ENCODE assay signal across 31 mouse cellular contexts in the genomic region with DNA sequence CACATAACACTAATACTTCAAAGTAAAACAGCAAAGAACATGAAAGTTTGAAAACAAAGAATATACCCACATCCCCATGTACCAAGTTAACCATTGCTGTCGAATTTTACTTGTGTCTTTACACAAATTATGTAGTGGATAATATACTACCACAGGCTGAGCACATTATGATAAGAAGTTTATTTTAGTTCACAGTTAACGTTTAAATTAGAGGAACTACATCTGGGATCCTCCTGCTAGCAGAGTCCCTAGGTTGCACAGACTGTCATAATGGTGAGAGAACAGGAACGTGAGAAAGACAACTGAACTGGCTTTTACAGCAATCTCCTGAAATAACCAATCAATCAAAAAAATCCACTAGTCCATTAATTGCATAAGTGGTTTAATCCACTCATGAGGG.
"Had no signal": no experiment of that assay in that cellular context is flagged by ENCODE, and none has a peak within 500 bp of the region (broad histone marks: within the 10 kb centered on the region; RNA-seq: fewer than 3 reads in every experiment).

No protein-coding gene starts in this region.

- H3K9ac ChIP-seq: limb, embryonic 12.5 days; limb, embryonic 13.5 days; limb, embryonic 15.5 days; liver, embryonic 12.5 days; liver, embryonic 13.5 days; liver, embryonic 14.5 days; liver, embryonic 15.5 days; liver, postnatal 0 days; lung, embryonic 14.5 days; lung, embryonic 15.5 days; midbrain, embryonic 12.5 days; midbrain, embryonic 13.5 days; midbrain, embryonic 15.5 days had no signal

- H3K9me3 ChIP-seq: limb, embryonic 10.5 days; limb, embryonic 12.5 days; limb, embryonic 13.5 days; limb, embryonic 15.5 days; liver, embryonic 12.5 days; liver, embryonic 13.5 days; liver, embryonic 15.5 days; lung, embryonic 15.5 days; midbrain, embryonic 10.5 days; midbrain, embryonic 12.5 days; midbrain, embryonic 13.5 days; midbrain, embryonic 15.5 days had no signal

- H3K27me3 ChIP-seq: limb, embryonic 12.5 days; limb, embryonic 13.5 days; limb, embryonic 15.5 days; liver, embryonic 12.5 days; liver, embryonic 15.5 days; lung, embryonic 15.5 days; midbrain, embryonic 12.5 days; midbrain, embryonic 13.5 days; midbrain, embryonic 15.5 days had no signal

- DNase-seq: left cerebral cortex, postnatal 4 days; liver; liver, embryonic 13.5 days; liver, postnatal 0 days; lung, adult 18-20 months; lung, adult 2 months; lung, embryonic 14.5 days; lung, postnatal 10 days; lung, postnatal 14 days; lung, postnatal 36 days; lung, postnatal 4 days; midbrain, embryonic 14.5 days had no signal

- H3K27ac ChIP-seq: limb, embryonic 10.5 days; limb, embryonic 12.5 days; limb, embryonic 13.5 days; limb, embryonic 15.5 days; liver, embryonic 12.5 days; liver, embryonic 13.5 days; liver, embryonic 14.5 days; liver, embryonic 15.5 days; lung, embryonic 15.5 days; macrophage; midbrain, embryonic 10.5 days; midbrain, embryonic 12.5 days; midbrain, embryonic 13.5 days; midbrain, embryonic 15.5 days had no signal

- H3K4me2 ChIP-seq: limb, embryonic 12.5 days; limb, embryonic 13.5 days; limb, embryonic 15.5 days; liver, embryonic 11.5 days; liver, embryonic 12.5 days; liver, embryonic 13.5 days; liver, embryonic 15.5 days; lung, embryonic 14.5 days; lung, embryonic 15.5 days; midbrain, embryonic 11.5 days; midbrain, embryonic 12.5 days; midbrain, embryonic 13.5 days; midbrain, embryonic 15.5 days had no signal

- H3K36me3 ChIP-seq: limb, embryonic 10.5 days; limb, embryonic 12.5 days; limb, embryonic 13.5 days; limb, embryonic 15.5 days; liver, embryonic 12.5 days; liver, embryonic 13.5 days; liver, embryonic 15.5 days; lung, embryonic 15.5 days; midbrain, embryonic 10.5 days; midbrain, embryonic 12.5 days; midbrain, embryonic 13.5 days; midbrain, embryonic 15.5 days had no signal

- H3K4me3 ChIP-seq: limb, embryonic 10.5 days; limb, embryonic 12.5 days; limb, embryonic 13.5 days; limb, embryonic 15.5 days; liver, embryonic 12.5 days; liver, embryonic 13.5 days; liver, embryonic 15.5 days; lung, embryonic 15.5 days; megakaryocyte, embryonic 14.5 days; midbrain, embryonic 10.5 days; midbrain, embryonic 12.5 days; midbrain, embryonic 13.5 days; midbrain, embryonic 15.5 days; myocyte had no signal

- ATAC-seq: liver, embryonic 12.5 days; liver, postnatal 0 days; lung, postnatal 0 days; midbrain, embryonic 13.5 days; midbrain, embryonic 15.5 days; midbrain, embryonic 16.5 days had no signal

- H3K4me1 ChIP-seq: limb, embryonic 10.5 days; limb, embryonic 12.5 days; limb, embryonic 13.5 days; limb, embryonic 15.5 days; liver, embryonic 12.5 days; liver, embryonic 13.5 days; liver, embryonic 15.5 days; lung, embryonic 15.5 days; megakaryocyte, embryonic 14.5 days; midbrain, embryonic 10.5 days; midbrain, embryonic 12.5 days; midbrain, embryonic 13.5 days; midbrain, embryonic 15.5 days had no signal
